Mouse (Mus musculus): Measurements from ENCODE around the gene Sel1l3. TPM values are rescaled to one million over a fixed set of nuclear protein-coding genes. Genes with fewer than 3 reads are reported as not detected.

The Sel1l3 gene
- polyA plus RNA-seq, 1 experiment from 2014 or later = 1.5 TPM

- DNase-seq (ENCODE audit: low spot score) = no peak
- 87% methylated on average over 4 of the region's 4 CpGs for WGBS
- H3K27ac ChIP-seq (replicated peaks) = no peak overlapping the region
These were observed 66.3 kb downstream of the Sel1l3 start for GRCm38 (mm10) chr5:53147418-53147817.

GRCm38 (mm10) chr5:53146684-53147061 is 67.1 kb downstream of the Sel1l3 start:
- Histone ChIP-seq H3K27me3 (replicated peaks; ENCODE audit: low read depth, poor library complexity, severe bottlenecking) (0 out of 2 replicates have a peak, but pooled peaks cover 4% of the 10 kb centered on the region), H3K9me3 (no peaks in the 10 kb centered on the region), H3K36me3 (replicated peaks) (no peaks in the 10 kb centered on the region), H3K4me1 (peaks cover 32% of the 10 kb centered on the region), H3K27ac (replicated peaks) (no peak overlapping the region), H3K4me3 (no peak overlapping the region)
- 77% methylated on average over 4 of the region's 4 CpGs for WGBS
- no peak for DNase-seq (ENCODE audit: low spot score)

More at GRCm38 (mm10) chr5:53147418-53147817, 66.3 kb downstream of the Sel1l3 start:
- no peak overlapping the region for H3K4me3 ChIP-seq
- H3K36me3 ChIP-seq (replicated peaks) = no peaks in the 10 kb centered on the region
- peaks cover 32% of the 10 kb centered on the region for H3K4me1 ChIP-seq
- no peaks in the 10 kb centered on the region for H3K9me3 ChIP-seq
- H3K27me3 ChIP-seq (replicated peaks; ENCODE audit: low read depth, poor library complexity, severe bottlenecking) = 0 out of 2 replicates have a peak, but pooled peaks cover 4% of the 10 kb centered on the region

- Histone ChIP-seq H3K27me3 (replicated peaks; ENCODE audit: low read depth, poor library complexity, severe bottlenecking) (0 out of 2 replicates have a peak, but pooled peaks cover 4% of the 10 kb centered on the region), H3K4me1 (peaks cover 32% of the 10 kb centered on the region), H3K27ac (replicated peaks) (peak overlapping the region; percentile 52; the same call in 1 of the 2 replicates), H3K9me3 (no peaks in the 10 kb centered on the region), H3K36me3 (replicated peaks) (no peaks in the 10 kb centered on the region), H3K4me3 (no peak overlapping the region)
- DNase-seq (ENCODE audit: low spot score) = no peak
- 63% methylated on average over 10 of the region's 10 CpGs for WGBS
These were observed 67.6 kb downstream of the Sel1l3 start for GRCm38 (mm10) chr5:53146049-53146683.

- Histone ChIP-seq H3K4me1 (peaks cover 26% of the 10 kb centered on the region), H3K27me3 (replicated peaks; ENCODE audit: low read depth, poor library complexity, severe bottlenecking) (0 out of 2 replicates have a peak, but pooled peaks cover 4% of the 10 kb centered on the region), H3K36me3 (replicated peaks) (no peaks in the 10 kb centered on the region), H3K4me3 (no peak overlapping the region), H3K9me3 (no peaks in the 10 kb centered on the region), H3K27ac (replicated peaks) (no peak overlapping the region)
- no peak for DNase-seq (ENCODE audit: low spot score)
- 88% methylated on average over 5 of the region's 5 CpGs for WGBS
These were observed 71.1 kb downstream of the Sel1l3 start for GRCm38 (mm10) chr5:53142587-53142986.

- 89% methylated on average over 8 of the region's 8 CpGs for WGBS
- H3K4me3 ChIP-seq = no peak overlapping the region
- no peak for DNase-seq (ENCODE audit: low spot score)
- H3K9me3 ChIP-seq = no peaks in the 10 kb centered on the region
- H3K4me1 ChIP-seq = peaks cover 12% of the 10 kb centered on the region
- no peak overlapping the region for H3K27ac ChIP-seq (replicated peaks)
- H3K36me3 ChIP-seq (replicated peaks) = no peaks in the 10 kb centered on the region
- no peaks in the 10 kb centered on the region for H3K27me3 ChIP-seq (replicated peaks; ENCODE audit: low read depth, poor library complexity, severe bottlenecking)
These were observed 73.4 kb downstream of the Sel1l3 start for GRCm38 (mm10) chr5:53140158-53140927.

- Histone ChIP-seq H3K9me3 (no peaks in the 10 kb centered on the region), H3K27me3 (replicated peaks; ENCODE audit: low read depth, poor library complexity, severe bottlenecking) (no peaks in the 10 kb centered on the region), H3K4me3 (no peak overlapping the region), H3K36me3 (replicated peaks) (no peaks in the 10 kb centered on the region), H3K27ac (replicated peaks) (no peak overlapping the region), H3K4me1 (peaks cover 12% of the 10 kb centered on the region)
- 60% methylated on average over 11 of the region's 11 CpGs for WGBS
- DNase-seq (ENCODE audit: low spot score) = no peak
These were observed 74.2 kb downstream of the Sel1l3 start for GRCm38 (mm10) chr5:53139566-53139965.

- Histone ChIP-seq H3K36me3 (replicated peaks) (no peaks in the 10 kb centered on the region), H3K27ac (replicated peaks) (no peak overlapping the region), H3K4me1 (peaks cover 12% of the 10 kb centered on the region), H3K4me3 (no peak overlapping the region), H3K27me3 (replicated peaks; ENCODE audit: low read depth, poor library complexity, severe bottlenecking) (no peaks in the 10 kb centered on the region), H3K9me3 (no peaks in the 10 kb centered on the region)
- WGBS = 43% methylated on average over 4 of the region's 4 CpGs
- no peak for DNase-seq (ENCODE audit: low spot score)
These were observed 74.6 kb downstream of the Sel1l3 start for GRCm38 (mm10) chr5:53139140-53139539.

- H3K27ac ChIP-seq (replicated peaks) = no peak overlapping the region
- no peaks in the 10 kb centered on the region for H3K36me3 ChIP-seq (replicated peaks)
- no peak overlapping the region for H3K4me3 ChIP-seq
- H3K27me3 ChIP-seq (replicated peaks; ENCODE audit: low read depth, poor library complexity, severe bottlenecking) = no peaks in the 10 kb centered on the region
- DNase-seq (ENCODE audit: low spot score) = no peak
- H3K9me3 ChIP-seq = no peaks in the 10 kb centered on the region
- peaks cover 12% of the 10 kb centered on the region for H3K4me1 ChIP-seq
- 90% methylated on average over 8 of the region's 8 CpGs for WGBS
These were observed 75.7 kb downstream of the Sel1l3 start for GRCm38 (mm10) chr5:53138025-53138424.

- no peak for DNase-seq (ENCODE audit: low spot score)
- no peaks in the 10 kb centered on the region for H3K36me3 ChIP-seq (replicated peaks)
- H3K27ac ChIP-seq (replicated peaks) = no peak overlapping the region
- no peak overlapping the region for H3K4me3 ChIP-seq
- H3K9me3 ChIP-seq = no peaks in the 10 kb centered on the region
- WGBS = 86% methylated on average over 8 of the region's 8 CpGs
- H3K4me1 ChIP-seq = peaks cover 12% of the 10 kb centered on the region
- no peaks in the 10 kb centered on the region for H3K27me3 ChIP-seq (replicated peaks; ENCODE audit: low read depth, poor library complexity, severe bottlenecking)
These were observed 77.7 kb downstream of the Sel1l3 start for GRCm38 (mm10) chr5:53135984-53136383.

GRCm38 (mm10) chr5:53134003-53134402 is 79.7 kb downstream of the Sel1l3 start:
- H3K27me3 ChIP-seq (replicated peaks; ENCODE audit: low read depth, poor library complexity, severe bottlenecking) = no peaks in the 10 kb centered on the region
- peaks cover under 1% of the 10 kb centered on the region; the same call in 1 of the 2 replicates for H3K4me1 ChIP-seq
- 90% methylated on average over 2 of the region's 2 CpGs for WGBS
- H3K9me3 ChIP-seq = no peaks in the 10 kb centered on the region
- no peak overlapping the region for H3K27ac ChIP-seq (replicated peaks)
- H3K36me3 ChIP-seq (replicated peaks) = no peaks in the 10 kb centered on the region
- H3K4me3 ChIP-seq = no peak overlapping the region
- no peak for DNase-seq (ENCODE audit: low spot score)

- DNase-seq (ENCODE audit: low spot score) = no peak
- H3K36me3 ChIP-seq (replicated peaks) = no peaks in the 10 kb centered on the region
- H3K4me1 ChIP-seq = no peaks in the 10 kb centered on the region
- H3K27ac ChIP-seq (replicated peaks) = no peak overlapping the region
- WGBS = 53% methylated on average over 4 of the region's 4 CpGs
- no peak overlapping the region for H3K4me3 ChIP-seq
- H3K9me3 ChIP-seq = no peaks in the 10 kb centered on the region
- peaks cover 8% of the 10 kb centered on the region; the same call in 1 of the 2 replicates for H3K27me3 ChIP-seq (replicated peaks; ENCODE audit: low read depth, poor library complexity, severe bottlenecking)
These were observed 89.0 kb downstream of the Sel1l3 start for GRCm38 (mm10) chr5:53124701-53125100.

- peak; percentile 42 for DNase-seq (ENCODE audit: low spot score)
- 48% methylated on average over 10 of the region's 10 CpGs for WGBS
- Histone ChIP-seq H3K36me3 (replicated peaks) (no peaks in the 10 kb centered on the region), H3K4me1 (no peaks in the 10 kb centered on the region), H3K27ac (replicated peaks) (no peak overlapping the region), H3K4me3 (no peak overlapping the region), H3K27me3 (replicated peaks; ENCODE audit: low read depth, poor library complexity, severe bottlenecking) (peaks cover 8% of the 10 kb centered on the region; the same call in 1 of the 2 replicates), H3K9me3 (no peaks in the 10 kb centered on the region)
These were observed 90.0 kb downstream of the Sel1l3 start for GRCm38 (mm10) chr5:53123525-53124286.
